Mouse (Mus musculus): ENCODE results near the gene Ptar1.

DNA sequence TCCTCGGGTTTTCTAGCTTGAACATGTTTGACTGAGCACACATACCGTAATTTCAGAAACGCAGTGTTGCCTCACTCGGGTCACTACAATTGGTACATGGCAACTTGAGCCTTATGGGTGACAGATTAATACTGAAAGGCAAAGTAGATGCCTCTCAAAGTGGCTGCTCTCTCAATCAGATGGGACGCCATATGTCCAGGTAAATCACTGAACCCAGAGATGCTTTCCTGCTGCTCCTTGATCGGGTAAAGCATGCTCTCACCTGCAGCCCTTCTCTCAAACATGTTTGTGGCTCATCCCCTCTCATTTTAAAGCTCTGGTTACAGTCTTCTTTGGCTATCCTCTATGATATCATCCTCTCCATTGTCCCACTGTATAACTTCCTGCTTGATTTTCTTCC, 76.1 kb downstream of the Ptar1 start:
- no peak for TF ChIP-seq POLR2A (IDR thresholded peaks at IDR 0.05; ENCODE audit: control insufficient read depth, low read depth, low read length)
- TF ChIP-seq CTCF (IDR thresholded peaks at IDR 0.05; ENCODE audit: control insufficient read depth, insufficient read depth, insufficient replicate concordance, low read depth, low read length): no peak
